8 mouse cellular contexts compared by ENCODE assay signal in genomic region chr9:58823139-58823917, GRCm38 (mm10). TPM values are rescaled to one million over a fixed set of nuclear protein-coding genes. Genes with fewer than 3 reads are reported as not detected.
DNase-seq lines count a peak whose midpoint lies in the region; ATAC-seq and TF ChIP-seq lines count a peak whose summit lies in the region.

Gene Hcn4, plus strand, starts transcription at chr9:58823412.

- under 1% methylated on average over 79 of the region's 95 CpGs for WGBS in kidney, postnatal 0 days
- under 1% methylated on average over 76 of the region's 95 CpGs for WGBS in embryonic facial prominence, embryonic 12.5 days

- peak within 1 kb of the TSS; percentile 100 for H3K4me2 ChIP-seq in kidney, postnatal 0 days (ENCODE audit: low read length)
- H3K4me2 ChIP-seq in embryonic facial prominence, embryonic 12.5 days (replicated peaks), result peak within 1 kb of the TSS; percentile 99
- H3K4me2 ChIP-seq in myocyte (ENCODE audit: low read depth), result peak within 1 kb of the TSS; percentile 42

- no peaks in the 10 kb centered on the region for H3K79me2 ChIP-seq in myocyte (ENCODE audit: control insufficient read depth, insufficient read depth)

- no peak within 1 kb of the TSS for H3K27ac ChIP-seq in kidney, postnatal 0 days
- 0 out of 2 replicates have a peak within 1 kb of the TSS, but pooled peaks have one; percentile 41 for H3K27ac ChIP-seq in embryonic facial prominence, embryonic 12.5 days

- peak within 1 kb of the TSS; percentile 63 for H3K9ac ChIP-seq in kidney, postnatal 0 days (ENCODE audit: low read depth, low read length)
- peak within 1 kb of the TSS; percentile 69 for H3K9ac ChIP-seq in embryonic facial prominence, embryonic 12.5 days

- no peak for TF ChIP-seq POLR2A in myocyte (IDR thresholded peaks at IDR 0.05; ENCODE audit: insufficient read length, low read depth)

- TF ChIP-seq CTCF in kidney, postnatal 0 days (IDR thresholded peaks at IDR 0.05; ENCODE audit: low read depth), result no peak

- H3K9me3 ChIP-seq in kidney, postnatal 0 days (replicated peaks; ENCODE audit: low read length), result no peaks in the 10 kb centered on the region
- H3K9me3 ChIP-seq in embryonic facial prominence, embryonic 12.5 days, result no peaks in the 10 kb centered on the region

- no peak for DNase-seq in kidney, postnatal 0 days (ENCODE audit: low spot score)
- DNase-seq in kidney, adult 11 months, result no peak
- peak; percentile 40 for DNase-seq in adrenal gland, postnatal 14 days
- DNase-seq in kidney, postnatal 10 days, result peak; percentile 31
- DNase-seq in natural killer cell, adult 2 months (ENCODE audit: low spot score in 2 of 2), result no peak

- H3K36me3 ChIP-seq in kidney, postnatal 0 days (ENCODE audit: insufficient read depth, low read length), result no peaks in the 10 kb centered on the region
- no peaks in the 10 kb centered on the region for H3K36me3 ChIP-seq in embryonic facial prominence, embryonic 12.5 days
- H3K36me3 ChIP-seq in myocyte (ENCODE audit: control insufficient read depth, insufficient read depth), result no peaks in the 10 kb centered on the region

- no peak for ATAC-seq in kidney, postnatal 0 days (replicated peaks; ENCODE audit: low FRiP score, low read depth)
- 0 out of 2 replicates have a peak, but pooled peaks have one; percentile 1 for ATAC-seq in embryonic facial prominence, embryonic 12.5 days (ENCODE audit: insufficient number of reproducible peaks, insufficient read depth, low FRiP score, low TSS enrichment)
- no peak for ATAC-seq in monocyte, adult 5-6 weeks (replicated peaks; ENCODE audit: insufficient number of reproducible peaks, low FRiP score, low TSS enrichment, poor library complexity, severe bottlenecking)

- peaks cover 42% of the 10 kb centered on the region for H3K27me3 ChIP-seq in kidney, postnatal 0 days (ENCODE audit: insufficient read depth, low read length)
- peaks cover 63% of the 10 kb centered on the region for H3K27me3 ChIP-seq in embryonic facial prominence, embryonic 12.5 days
- H3K27me3 ChIP-seq in myocyte (ENCODE audit: control insufficient read depth, insufficient read depth, insufficient read length), result peaks cover 88% of the 10 kb centered on the region

- no peak within 1 kb of the TSS for H3ac ChIP-seq in myocyte (ENCODE audit: control insufficient read depth, insufficient read length)

- H3K4me1 ChIP-seq in kidney, postnatal 0 days (replicated peaks; ENCODE audit: insufficient read depth, low read length), result 0 out of 2 replicates have a peak, but pooled peaks cover 11% of the 10 kb centered on the region
- H3K4me1 ChIP-seq in embryonic facial prominence, embryonic 12.5 days, result peaks cover 12% of the 10 kb centered on the region; the same call in 1 of the 2 replicates

- peak within 1 kb of the TSS; percentile 60 for H3K4me3 ChIP-seq in kidney, postnatal 0 days (replicated peaks; ENCODE audit: low read depth, low read length)
- peak within 1 kb of the TSS; percentile 71 for H3K4me3 ChIP-seq in embryonic facial prominence, embryonic 12.5 days
- H3K4me3 ChIP-seq in myocyte, result no peak within 1 kb of the TSS

TF ChIP-seq in myocyte, 11 proteins besides CTCF, POLR2A, EP300 and RAD21:
- TF ChIP-seq MYOD1 (IDR thresholded peaks at IDR 0.05; ENCODE audit: control insufficient read depth in 1 of 3, insufficient read length in 2 of 3, low read depth in 2 of 3) (no peak), TCF12 (IDR thresholded peaks at IDR 0.05; ENCODE audit: insufficient read depth, poor library complexity, severe bottlenecking) (no peak), POLR2AphosphoS2 (IDR thresholded peaks at IDR 0.05; ENCODE audit: insufficient read length, low read depth) (no peak), MAX (IDR thresholded peaks at IDR 0.05; ENCODE audit: low read depth) (no peak), CEBPB (IDR thresholded peaks at IDR 0.05; ENCODE audit: insufficient read depth, poor library complexity, severe bottlenecking) (no peak), MYOG (IDR thresholded peaks at IDR 0.05; ENCODE audit: control insufficient read depth in 1 of 3, insufficient read depth in 1 of 3, insufficient read length in 2 of 3, low read depth in 2 of 3) (no peak), E2F4 (IDR thresholded peaks at IDR 0.05; ENCODE audit: insufficient read depth) (no peak)

RNA-seq across cellular contexts. Expression of gene Hcn4, which starts in this region (rescaled TPM):
- 0.18 and 0.24 TPM in 2 replicates for polyA plus RNA-seq in kidney, postnatal 0 days (2015; fragmentation: Nextera tagmentation; extraction: Ambion mirVana)
- total RNA-seq in adrenal gland, postnatal 14 days (2021), result 0.56 and 0.68 TPM in 2 replicates
- 0.62 and 0.64 TPM in 2 replicates for polyA plus RNA-seq in embryonic facial prominence, embryonic 12.5 days (2016; fragmentation: Nextera tagmentation; extraction: Ambion mirVana)
- polyA plus RNA-seq in myocyte (2012; fragmentation: generic; extraction: Trizol), result 0.01 TPM
- not detected in 3 replicates for total RNA-seq in monocyte, adult 5-6 weeks (2017)

Comparison
In these comparisons a context has a peak if more than half of its experiments do, and no peak if none do; other contexts are left out.
1. Peak in DNase-seq in adrenal gland, postnatal 14 days; RNA of the gene not detected or under 1 TPM.
2. Peak in ATAC-seq, H3K4me3 ChIP-seq, H3K27ac ChIP-seq, H3K9ac ChIP-seq and H3K4me2 ChIP-seq in embryonic facial prominence, embryonic 12.5 days; RNA of the gene not detected or under 1 TPM.
3. H3K4me2 ChIP-seq: peak in every context shown above with its lines; median percentile 100 in kidney, postnatal 0 days; 99 in embryonic facial prominence, embryonic 12.5 days; 42 in myocyte.